Mouse (Mus musculus) cortical plate, adult 2 months (tissue): ENCODE data around the gene Vdac1.

Experiments
- CTCF ChIP-seq: fragments of 200-500 bp; IDR thresholded peaks from 2 replicates; pipeline ENCODE4 v1.5.1; 2011; ENCODE audit warnings: mild to moderate bottlenecking, control low read depth, low read length; ENCODE audit not compliant: insufficient read depth; ENCODE audit errors: extremely low read depth
- POLR2A ChIP-seq: fragments of 200-500 bp; IDR thresholded peaks from 2 replicates; pipeline ENCODE4 v1.6.1; 2011; ENCODE audit warnings: mild to moderate bottlenecking, low read length, control low read depth; ENCODE audit not compliant: insufficient read depth; ENCODE audit errors: extremely low read depth

DNA sequence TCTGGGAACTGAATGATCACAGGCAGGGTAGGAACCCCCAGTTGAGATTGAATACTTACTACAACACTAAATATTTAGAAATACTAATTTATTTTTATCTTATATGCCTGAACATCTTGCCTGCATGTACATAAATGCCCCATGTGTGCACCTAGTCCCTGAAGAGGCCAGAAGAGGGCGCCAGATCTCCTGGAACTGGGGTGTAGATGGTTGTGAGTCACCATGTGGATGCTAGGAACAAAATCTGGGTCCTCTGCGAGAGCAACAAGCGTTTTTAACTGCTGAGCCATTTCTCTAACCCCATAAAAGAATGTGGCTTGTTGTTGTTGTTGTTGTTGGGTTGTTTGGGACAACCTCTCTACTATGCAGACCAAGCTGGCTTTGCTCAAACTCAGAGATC lies 11.9 kb upstream of the Vdac1 start:
- TF ChIP-seq POLR2A (no peak), CTCF (no peak)
